Mouse (Mus musculus): ENCODE measurements around the gene Agap3.

DNA sequence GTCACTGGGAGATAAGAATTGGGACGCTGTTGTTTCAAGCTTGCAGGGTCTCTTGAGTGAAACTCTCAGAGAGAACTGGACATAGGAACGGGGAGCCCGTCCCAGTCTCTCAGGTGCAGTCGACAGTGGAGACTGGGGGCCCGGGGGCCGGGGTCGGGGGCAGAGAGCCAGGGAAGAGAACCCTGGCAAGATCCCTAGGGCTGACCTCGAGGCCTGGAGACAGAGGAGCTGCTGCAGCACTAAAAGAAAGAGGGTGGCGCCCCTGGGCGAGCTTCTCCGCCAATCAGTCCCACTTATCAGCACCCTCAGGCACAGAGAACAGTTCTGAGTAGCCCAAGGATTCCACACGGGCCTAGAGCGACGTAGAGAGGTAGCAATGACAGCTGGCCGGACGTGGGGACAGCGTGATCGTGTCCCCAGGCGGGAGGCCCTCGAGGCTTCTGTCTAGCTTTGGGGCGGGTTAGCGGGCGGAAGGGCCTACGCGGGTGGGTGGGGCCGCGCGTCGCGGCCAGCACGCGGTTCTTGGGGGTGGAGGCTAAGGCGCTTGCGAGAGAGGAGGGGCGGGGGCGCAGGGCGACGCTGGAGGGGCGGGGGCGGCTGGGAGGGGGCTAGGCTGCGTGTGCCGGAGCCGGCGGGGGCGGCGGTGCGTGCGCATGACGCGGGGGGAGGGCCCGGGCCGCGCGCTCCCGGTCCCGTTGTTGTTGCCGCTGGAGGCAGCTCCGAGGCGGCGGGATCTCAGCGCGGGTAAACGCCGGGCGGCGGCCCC, 530 bp upstream of the Agap3 start:
- TF ChIP-seq CTCF (IDR thresholded peaks at IDR 0.05; ENCODE audit: extremely low read depth, insufficient read length, insufficient replicate concordance, low read depth, low read length), result no peak
- TF ChIP-seq POLR2A (IDR thresholded peaks at IDR 0.05; ENCODE audit: low read depth, low read length), result peak; percentile 66

All from small intestine, adult 2 months (tissue).